Mouse (Mus musculus) intestine, embryonic 16.5 days (tissue): Measurements from ENCODE around the gene D430042O09Rik. TPM values are rescaled to one million over a fixed set of nuclear protein-coding genes. Genes with fewer than 3 reads are reported as not detected.

Experiments used
- ATAC-seq: fragments of 200-750 bp; cut with Nextera tagmentation; 2 replicates; pipeline ENCODE4 v1.8.0; 2017; ENCODE audit warnings: moderate TSS enrichment, moderate library complexity
- H3K27ac ChIP-seq: fragments of 300-500 bp; sonication (generic); 2 replicates; pipeline ENCODE4 v1.5.1; 2014; ENCODE audit warnings: mild to moderate bottlenecking, low read length
- H3K27me3 ChIP-seq: fragments of 300-500 bp; sonication (generic); replicated peaks from 2 replicates; pipeline ENCODE4 v1.6.1; 2014; ENCODE audit warnings: low read length, control low read depth, mixed read lengths; ENCODE audit not compliant: control insufficient read depth, insufficient read depth
- H3K36me3 ChIP-seq: fragments of 300-500 bp; sonication (generic); 2 replicates; pipeline ENCODE4 v1.6.1; 2014; ENCODE audit warnings: low read length, control low read depth; ENCODE audit not compliant: control insufficient read depth, insufficient read depth
- H3K4me1 ChIP-seq: fragments of 300-500 bp; sonication (generic); 2 replicates; pipeline ENCODE4 v1.6.1; 2014; ENCODE audit warnings: low read length, control low read depth, mixed read lengths; ENCODE audit not compliant: control insufficient read depth, insufficient read depth
- H3K4me2 ChIP-seq: fragments of 300-500 bp; sonication (generic); 2 replicates; pipeline ENCODE4 v1.6.1; 2014; ENCODE audit warnings: low read depth, low read length, control low read depth
- H3K4me3 ChIP-seq: fragments of 300-500 bp; sonication (generic); 2 replicates; pipeline ENCODE4 v1.5.1; 2014; ENCODE audit warnings: mild to moderate bottlenecking, low read length
- H3K9ac ChIP-seq: fragments of 300-500 bp; sonication (generic); 2 replicates; pipeline ENCODE4 v1.6.1; 2014; ENCODE audit warnings: low read depth, low read length
- H3K9me3 ChIP-seq: fragments of 300-500 bp; sonication (generic); 2 replicates; pipeline ENCODE4 v1.6.1; 2016; ENCODE audit warnings: low read length, control low read depth; ENCODE audit not compliant: control insufficient read depth
- WGBS: fragments of 180-500 bp; shearing (Covaris S2); extraction: QIAGEN DNeasy Blood & Tissue Kit; methylation state at CpG from one replicate; pipeline ENCODE4 v1.1.7; 2014; 5-methylcytosine and 5-hydroxymethylcytosine counted together
- polyA plus RNA-seq: library from polyadenylated mRNA; unstranded; fragments of >200 nt; fragmentation: Nextera tagmentation; extraction: Ambion mirVana; gene quantifications from 2 replicates; pipeline ENCODE4 v1.2.1, GENCODE M21; 2015

D430042O09Rik gene
- polyA plus RNA-seq, 1 experiment from 2014 or later, result 6.0 TPM

DNA sequence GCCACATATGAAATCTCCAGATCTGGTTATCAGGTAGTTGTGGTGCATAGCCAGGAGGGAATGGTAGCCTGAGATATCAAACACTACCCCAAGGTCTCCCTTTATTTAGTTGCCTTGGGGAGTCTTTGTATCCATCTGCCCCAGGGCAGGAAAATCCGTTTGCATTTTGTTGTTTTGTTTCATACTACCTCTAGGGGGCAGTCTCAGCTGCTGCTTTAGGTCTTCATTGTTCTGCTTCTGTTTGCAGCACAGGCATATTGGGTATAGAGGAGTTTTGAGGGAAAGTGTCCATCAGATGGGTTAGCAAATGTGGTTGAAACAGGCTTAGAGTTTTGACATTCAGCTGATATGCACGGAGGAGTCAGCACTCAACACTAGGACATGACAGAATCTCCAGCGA, 40.5 kb downstream of the D430042O09Rik start:
- Histone ChIP-seq H3K4me2 (no peak overlapping the region), H3K36me3 (no peaks in the 10 kb centered on the region), H3K4me3 (no peak overlapping the region), H3K9ac (no peak overlapping the region), H3K27me3 (no peaks in the 10 kb centered on the region), H3K27ac (no peak overlapping the region), H3K4me1 (no peaks in the 10 kb centered on the region), H3K9me3 (no peaks in the 10 kb centered on the region)
- no peak for ATAC-seq
- 54% methylated on average over 3 of the region's 3 CpGs for WGBS

GRCm38 (mm10) chr7:125752699-125753325, 45.1 kb downstream of the D430042O09Rik start:
- Histone ChIP-seq H3K36me3 (no peaks in the 10 kb centered on the region), H3K4me1 (no peaks in the 10 kb centered on the region), H3K27me3 (no peaks in the 10 kb centered on the region), H3K4me3 (no peak overlapping the region), H3K4me2 (no peak overlapping the region), H3K27ac (no peak overlapping the region), H3K9ac (no peak overlapping the region), H3K9me3 (no peaks in the 10 kb centered on the region)
- ATAC-seq, result no peak
- 60% methylated on average over 7 of the region's 7 CpGs for WGBS

DNA sequence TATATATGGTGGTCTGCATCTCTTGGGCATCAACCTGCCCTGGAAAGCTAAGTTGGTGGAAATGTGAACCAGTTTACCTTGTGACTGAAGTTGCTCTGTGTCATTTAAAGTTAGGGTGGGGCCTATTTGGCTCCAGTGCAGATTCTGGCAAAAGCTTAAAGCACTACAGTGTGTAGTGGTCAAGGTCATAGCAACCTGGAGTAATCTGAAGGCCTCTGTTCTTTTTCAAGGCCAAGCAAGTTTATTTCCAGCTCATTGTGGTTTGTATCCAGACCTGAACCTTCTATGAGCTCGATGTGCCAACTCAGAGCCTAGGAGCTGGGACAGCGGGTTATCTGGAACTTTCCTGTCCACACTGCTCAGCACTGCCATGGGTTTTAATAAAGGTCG, 45.6 kb downstream of the D430042O09Rik start:
- H3K27me3 ChIP-seq, result no peaks in the 10 kb centered on the region
- H3K4me1 ChIP-seq, result no peaks in the 10 kb centered on the region
- ATAC-seq, result no peak
- H3K9me3 ChIP-seq, result no peaks in the 10 kb centered on the region
- no peak overlapping the region for H3K4me3 ChIP-seq
- H3K27ac ChIP-seq, result no peak overlapping the region
- H3K9ac ChIP-seq, result no peak overlapping the region
- no peaks in the 10 kb centered on the region for H3K36me3 ChIP-seq
- WGBS, result 83% methylated on average over 3 of the region's 3 CpGs
- H3K4me2 ChIP-seq, result no peak overlapping the region

- no peaks in the 10 kb centered on the region for H3K4me1 ChIP-seq
- no peak overlapping the region for H3K27ac ChIP-seq
- no peak overlapping the region for H3K9ac ChIP-seq
- no peaks in the 10 kb centered on the region for H3K9me3 ChIP-seq
- H3K4me3 ChIP-seq, result no peak overlapping the region
- no peak for ATAC-seq
- 42% methylated on average over 6 of the region's 6 CpGs for WGBS
- H3K4me2 ChIP-seq, result no peak overlapping the region
- H3K27me3 ChIP-seq, result no peaks in the 10 kb centered on the region
- no peaks in the 10 kb centered on the region for H3K36me3 ChIP-seq
These were observed 49.1 kb downstream of the D430042O09Rik start for GRCm38 (mm10) chr7:125756806-125757205.

DNA sequence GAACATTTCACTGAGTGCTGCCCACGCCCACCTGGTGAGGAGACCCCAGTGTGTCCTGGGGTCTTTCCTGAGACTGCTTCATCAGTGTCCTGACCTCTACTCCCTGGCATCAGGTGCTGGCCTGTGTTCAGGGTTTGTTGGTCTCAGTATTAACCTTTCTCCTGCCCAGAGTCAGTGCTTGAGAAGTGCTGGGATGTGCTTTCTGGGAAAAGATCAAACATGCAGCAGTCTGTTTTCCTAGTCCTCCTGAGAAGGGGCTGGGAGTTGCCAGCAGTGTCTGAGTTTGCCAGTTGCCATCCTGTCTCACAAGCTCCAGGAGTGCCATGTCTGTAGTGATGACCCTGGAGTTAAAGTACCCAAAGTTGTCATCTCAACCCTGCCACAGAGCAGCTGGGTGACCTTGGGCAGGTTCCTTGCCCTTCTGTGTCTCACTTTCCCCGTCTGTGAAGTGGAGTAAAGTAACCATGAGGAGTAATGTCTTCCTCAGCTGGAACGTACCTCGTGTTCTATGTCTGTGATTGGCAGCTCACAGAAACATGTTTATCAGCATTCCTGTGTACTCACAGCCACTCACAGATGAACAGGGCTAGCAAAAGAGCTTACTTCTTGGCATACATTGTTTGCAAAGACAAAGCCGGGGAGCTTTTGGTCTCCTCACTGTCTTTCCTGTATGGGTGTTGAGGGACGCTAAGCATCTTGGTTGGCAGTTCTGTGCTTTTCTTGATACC, 50.4 kb downstream of the D430042O09Rik start:
- WGBS, result 75% methylated on average over 6 of the region's 6 CpGs
- no peak overlapping the region for H3K4me2 ChIP-seq
- H3K9ac ChIP-seq, result no peak overlapping the region
- H3K27ac ChIP-seq, result no peak overlapping the region
- ATAC-seq, result no peak
- no peaks in the 10 kb centered on the region for H3K9me3 ChIP-seq
- H3K27me3 ChIP-seq, result no peaks in the 10 kb centered on the region
- no peaks in the 10 kb centered on the region for H3K4me1 ChIP-seq
- no peaks in the 10 kb centered on the region for H3K36me3 ChIP-seq
- no peak overlapping the region for H3K4me3 ChIP-seq

- 85% methylated on average over 2 of the region's 2 CpGs for WGBS
- H3K36me3 ChIP-seq, result no peaks in the 10 kb centered on the region
- ATAC-seq, result no peak
- H3K9ac ChIP-seq, result no peak overlapping the region
- no peaks in the 10 kb centered on the region for H3K9me3 ChIP-seq
- no peaks in the 10 kb centered on the region for H3K4me1 ChIP-seq
- no peaks in the 10 kb centered on the region for H3K27me3 ChIP-seq
- H3K4me2 ChIP-seq, result no peak overlapping the region
- no peak overlapping the region for H3K27ac ChIP-seq
- no peak overlapping the region for H3K4me3 ChIP-seq
These were observed 54.6 kb downstream of the D430042O09Rik start for GRCm38 (mm10) chr7:125762289-125762688.

DNA sequence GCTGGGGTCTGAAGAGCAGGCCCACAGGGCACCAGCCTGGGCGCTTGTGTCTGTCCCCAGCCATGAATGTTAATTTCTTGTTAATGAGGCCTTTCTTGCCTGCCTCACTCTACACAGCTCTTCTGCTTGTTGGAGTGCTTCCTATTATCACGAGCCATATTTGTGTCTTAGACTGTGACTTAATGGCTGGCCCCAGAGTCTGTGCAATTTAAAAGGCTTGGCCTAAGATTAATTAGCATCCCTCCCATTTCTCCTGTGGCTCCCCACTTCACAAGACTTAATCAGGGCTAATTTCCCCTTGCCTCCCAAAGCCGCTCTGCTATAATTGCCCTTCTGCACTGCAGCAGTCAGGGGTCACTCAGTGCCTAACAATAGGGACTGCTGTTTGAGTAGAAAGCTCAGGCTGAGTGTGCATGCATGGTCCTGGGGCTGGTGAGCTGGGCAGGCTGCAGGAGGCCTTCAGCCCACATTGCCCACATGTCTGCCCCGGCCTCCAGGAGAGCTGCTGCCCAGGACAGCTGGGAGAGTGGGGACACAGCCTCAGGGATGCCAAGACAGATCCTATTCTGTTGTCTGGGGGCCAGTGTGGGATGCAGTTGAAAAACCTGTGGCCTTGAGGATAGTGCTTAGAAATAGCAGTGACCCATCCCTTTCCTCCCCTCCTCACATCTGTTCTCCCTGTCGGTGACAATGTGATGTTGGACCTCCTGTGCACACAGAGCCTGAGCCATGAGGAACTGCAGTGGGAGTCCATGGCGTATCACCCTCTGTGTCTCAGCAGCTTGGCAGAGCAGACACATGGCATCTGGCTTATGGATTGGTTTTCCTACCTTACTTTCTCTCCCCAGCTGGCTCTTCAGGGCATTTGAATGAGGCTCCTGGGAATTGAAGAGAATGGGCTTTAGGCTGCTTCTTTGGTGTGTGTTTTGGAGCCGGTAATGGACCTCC, 55.5 kb downstream of the D430042O09Rik start:
- WGBS, result 76% methylated on average over 7 of the region's 7 CpGs
- no peak for ATAC-seq

DNA sequence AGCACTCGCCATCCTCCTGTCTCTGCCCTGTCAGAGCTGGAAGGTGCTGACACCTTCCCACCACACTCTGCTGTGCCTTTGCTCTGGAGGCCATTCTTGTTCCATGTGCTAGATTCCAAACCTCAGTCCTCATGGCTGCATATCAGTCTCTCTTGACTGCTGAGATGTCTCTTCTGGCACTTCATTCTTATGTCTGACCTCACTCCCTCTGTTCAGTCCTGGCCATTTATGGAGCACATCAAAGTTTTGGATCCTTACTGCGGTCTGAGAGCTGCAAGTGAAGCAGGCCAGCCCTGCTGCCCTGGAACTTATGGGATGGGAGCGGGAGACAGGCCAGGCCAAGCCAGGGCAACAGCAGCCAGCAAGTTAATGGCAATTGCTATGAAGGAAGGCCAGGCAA, 56.7 kb downstream of the D430042O09Rik start:
- Histone ChIP-seq H3K9me3 (no peaks in the 10 kb centered on the region), H3K9ac (no peak overlapping the region), H3K27me3 (no peaks in the 10 kb centered on the region), H3K4me1 (no peaks in the 10 kb centered on the region), H3K4me3 (no peak overlapping the region), H3K27ac (no peak overlapping the region), H3K4me2 (no peak overlapping the region), H3K36me3 (no peaks in the 10 kb centered on the region)
- 90% methylated on average over 3 of the region's 3 CpGs for WGBS
- ATAC-seq, result no peak

More for the DNA sequence above, 55.5 kb downstream of the D430042O09Rik start:
- H3K4me2 ChIP-seq, result no peak overlapping the region
- H3K4me1 ChIP-seq, result no peaks in the 10 kb centered on the region
- no peak overlapping the region for H3K27ac ChIP-seq
- no peak overlapping the region for H3K4me3 ChIP-seq
- no peaks in the 10 kb centered on the region for H3K27me3 ChIP-seq
- H3K36me3 ChIP-seq, result no peaks in the 10 kb centered on the region
- H3K9me3 ChIP-seq, result no peaks in the 10 kb centered on the region
- H3K9ac ChIP-seq, result no peak overlapping the region
